Mouse (Mus musculus) spleen, postnatal 14 days (tissue): Measurements from ENCODE around the gene Tnnt2.

Experiments
- DNase-seq, 2 experiments: peaks; one replicate each; pipeline ENCODE4 v3.0.0; 2021 to 2022; ENCODE audit warnings: low spot score in 2 of 2

Gene Tnnt2

DNA sequence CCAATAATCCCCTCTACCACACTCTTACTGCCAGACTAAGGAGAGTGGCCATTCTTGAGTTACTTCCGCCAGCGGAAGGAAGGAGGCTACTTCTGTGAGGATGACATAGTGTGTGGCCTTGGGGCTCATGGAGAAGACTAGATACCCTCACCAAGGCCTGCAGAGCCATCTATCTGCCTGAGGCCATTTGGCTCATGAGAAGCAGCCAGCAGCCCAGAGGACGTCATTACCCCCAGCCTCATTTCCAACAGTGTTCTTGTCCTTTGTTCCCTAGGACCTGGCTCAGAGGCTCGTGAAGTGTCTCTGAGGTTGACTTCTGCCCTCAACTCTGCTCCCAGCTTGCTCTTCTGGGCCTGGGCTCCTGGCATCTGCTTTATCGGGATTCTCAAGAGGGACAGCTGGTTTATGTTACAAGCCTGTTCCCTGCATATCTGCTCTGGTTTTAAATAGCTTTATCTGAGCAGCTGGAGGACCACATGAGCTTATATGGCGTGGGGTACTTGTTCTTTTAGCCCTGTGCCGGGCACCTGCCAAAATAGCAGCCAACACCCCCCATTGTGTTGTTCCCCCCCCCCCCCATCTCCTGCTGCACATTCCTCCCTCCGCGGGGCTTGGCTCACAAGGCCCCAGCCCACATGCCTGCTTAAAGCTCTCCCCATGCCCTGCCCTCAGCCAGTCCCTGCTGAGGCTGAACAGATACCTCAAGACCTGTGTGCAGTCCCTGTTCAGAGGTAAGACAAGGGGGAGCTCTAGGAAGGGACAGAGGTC lies at the start of gene Tnnt2:
TSS of gene Tnnt2 (plus strand) at position 639 of the 768 bp plus-strand sequence.
- DNase-seq, result no peak

- peak; percentile 40 to 70 for DNase-seq
Observed at GRCm38 (mm10) chr1:135787799-135788198, 48.4 kb upstream of the Tnnt2 start.

DNA sequence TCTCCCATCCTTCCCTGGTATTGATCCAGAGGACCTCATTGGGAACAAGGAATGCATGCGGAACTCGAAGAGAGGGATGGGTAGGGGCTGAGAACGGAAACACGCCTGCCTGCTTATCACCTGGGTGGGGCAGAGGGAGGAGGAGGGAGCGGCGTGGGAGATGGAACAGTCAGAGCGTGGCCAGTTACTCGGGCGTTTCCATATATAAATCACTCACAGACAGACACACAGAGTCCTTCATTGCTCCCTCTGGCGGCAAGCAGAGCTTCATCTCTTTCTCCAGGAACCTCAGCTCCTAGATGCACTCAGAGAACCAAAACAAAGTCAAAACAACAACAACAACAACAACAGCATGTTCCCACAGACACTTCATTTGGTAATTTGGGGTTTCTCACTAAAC lies 47.4 kb upstream of the Tnnt2 start:
- peak in 1 of 2 experiments; percentile 16 for DNase-seq

- DNase-seq, result peak; percentile 43 to 69
Observed at GRCm38 (mm10) chr1:135789815-135790214, 46.3 kb upstream of the Tnnt2 start.

DNA sequence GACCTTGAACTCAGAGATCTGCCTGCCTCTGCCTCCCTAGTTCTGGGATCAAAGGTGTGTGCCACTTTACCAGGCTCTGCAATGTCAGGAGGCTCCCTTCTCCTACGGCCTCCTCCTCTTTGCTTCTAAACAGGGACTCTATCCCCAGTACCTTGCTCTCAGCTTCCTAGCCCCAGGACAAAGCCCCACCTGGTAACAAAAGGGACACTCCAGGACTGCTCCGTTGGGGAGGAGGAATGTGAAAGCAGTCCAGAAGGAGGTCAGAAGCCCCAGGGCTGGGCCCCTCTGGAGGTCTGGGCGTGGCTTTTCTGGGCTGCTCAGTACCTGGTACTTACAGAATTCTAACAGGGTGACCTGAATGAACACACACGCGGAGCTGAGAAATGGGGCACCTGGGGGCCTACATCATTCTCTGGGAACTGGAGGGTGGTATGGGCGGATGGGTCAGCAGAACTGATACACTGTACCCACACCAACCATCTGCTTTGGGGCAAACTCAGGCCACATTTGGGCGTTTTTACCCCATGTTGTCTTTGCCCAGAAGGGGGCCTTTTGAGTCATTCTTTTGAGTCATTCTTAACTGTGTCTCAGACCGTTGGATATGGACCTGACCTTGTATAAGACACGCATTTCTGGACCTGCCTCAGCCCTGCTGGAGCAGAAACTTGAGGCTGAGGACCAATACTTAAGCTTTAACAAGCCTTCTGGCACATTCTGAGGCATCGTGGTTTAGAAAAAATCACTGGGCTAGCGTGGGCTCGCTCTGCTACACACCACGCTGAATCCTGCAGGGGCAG lies 43.8 kb upstream of the Tnnt2 start:
- no peak for DNase-seq

DNA sequence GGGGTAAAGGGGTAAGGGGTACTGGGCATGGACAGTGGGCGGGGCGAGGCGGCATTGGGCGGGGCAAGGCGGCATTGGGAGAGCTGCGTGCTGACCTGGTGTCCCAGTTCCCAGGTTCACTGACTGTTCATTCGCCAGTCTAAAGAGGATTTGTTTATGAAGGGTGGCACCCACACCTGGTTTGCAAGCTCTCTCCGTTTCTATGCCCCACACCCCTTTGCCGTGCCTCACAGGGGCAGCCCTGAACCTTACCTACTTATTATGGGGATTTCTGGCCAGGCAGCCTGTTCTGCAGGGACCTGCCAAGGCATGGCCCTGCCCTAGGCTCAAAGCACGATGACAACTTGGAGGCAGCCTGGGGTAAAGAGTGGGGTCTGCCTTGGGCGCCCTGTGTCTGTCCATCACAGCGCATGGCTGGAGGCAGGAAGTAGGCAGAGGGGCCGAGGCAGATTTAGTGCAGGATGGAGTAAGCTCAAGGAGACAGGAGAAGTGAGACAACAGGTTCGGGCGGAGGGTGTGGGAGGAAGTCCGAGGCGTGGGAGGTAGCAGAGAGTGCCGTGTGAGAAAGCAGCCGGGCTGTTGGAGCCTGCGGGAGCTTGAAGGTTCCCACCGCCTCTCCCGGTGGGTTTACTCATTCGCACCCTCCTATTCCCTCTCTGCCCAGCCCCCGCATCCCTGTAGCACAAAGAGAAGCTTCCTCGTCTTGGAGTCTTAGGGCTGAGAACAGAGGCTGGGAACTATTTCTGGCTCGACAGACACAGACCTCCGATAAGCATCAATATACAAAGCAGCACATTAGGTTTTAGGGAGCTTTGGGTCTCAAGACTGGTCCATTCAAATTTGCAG lies 42.6 kb upstream of the Tnnt2 start:
- no peak for DNase-seq

GRCm38 (mm10) chr1:135794216-135795134 lies 41.7 kb upstream of the Tnnt2 start:
- DNase-seq, result no peak

DNA sequence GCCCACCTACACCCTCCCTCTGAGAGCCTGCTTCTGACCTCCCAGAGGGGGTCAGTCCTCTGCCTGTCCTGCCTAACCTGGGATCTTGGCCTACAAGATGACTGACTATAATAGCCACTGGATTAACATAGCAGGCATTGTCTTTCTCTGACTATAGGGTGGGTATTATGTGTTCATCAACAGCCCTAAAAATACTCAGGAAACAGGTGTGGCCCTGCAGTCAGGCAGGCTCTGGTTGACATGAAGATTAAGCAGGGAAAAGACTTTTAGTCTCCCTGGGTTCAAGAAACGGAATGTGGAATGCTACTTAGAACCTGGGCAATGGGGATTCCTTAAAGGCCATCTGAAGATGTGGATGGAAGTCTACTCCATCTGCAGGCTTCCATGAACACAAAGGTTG lies 37.7 kb upstream of the Tnnt2 start:
- no peak for DNase-seq

- no peak for DNase-seq
Observed at GRCm38 (mm10) chr1:135799109-135799627, 37.0 kb upstream of the Tnnt2 start.

- DNase-seq, result no peak
Observed at GRCm38 (mm10) chr1:135800192-135800950, 35.8 kb upstream of the Tnnt2 start.

DNA sequence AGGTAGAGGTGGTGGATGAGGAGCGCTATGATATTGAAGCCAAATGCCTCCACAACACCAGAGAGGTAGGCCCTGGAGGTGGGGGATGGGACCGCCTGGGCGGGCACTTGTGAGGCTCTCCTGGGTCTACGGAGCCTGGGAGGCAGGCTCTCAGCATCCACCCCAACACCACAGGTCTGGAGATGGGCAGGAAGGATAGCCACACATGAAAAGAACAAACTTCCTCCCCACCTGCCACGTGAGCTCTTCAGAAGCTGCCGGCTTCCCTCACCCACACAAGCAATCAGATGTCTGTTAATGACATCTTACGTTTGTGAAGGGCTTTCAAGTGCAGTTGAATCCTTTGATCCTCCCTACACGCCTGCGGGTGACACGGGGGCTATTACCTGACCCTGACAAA lies 28.6 kb upstream of the Tnnt2 start:
- no peak for DNase-seq

GRCm38 (mm10) chr1:135810180-135810579 lies 26.0 kb upstream of the Tnnt2 start:
- no peak for DNase-seq

DNA sequence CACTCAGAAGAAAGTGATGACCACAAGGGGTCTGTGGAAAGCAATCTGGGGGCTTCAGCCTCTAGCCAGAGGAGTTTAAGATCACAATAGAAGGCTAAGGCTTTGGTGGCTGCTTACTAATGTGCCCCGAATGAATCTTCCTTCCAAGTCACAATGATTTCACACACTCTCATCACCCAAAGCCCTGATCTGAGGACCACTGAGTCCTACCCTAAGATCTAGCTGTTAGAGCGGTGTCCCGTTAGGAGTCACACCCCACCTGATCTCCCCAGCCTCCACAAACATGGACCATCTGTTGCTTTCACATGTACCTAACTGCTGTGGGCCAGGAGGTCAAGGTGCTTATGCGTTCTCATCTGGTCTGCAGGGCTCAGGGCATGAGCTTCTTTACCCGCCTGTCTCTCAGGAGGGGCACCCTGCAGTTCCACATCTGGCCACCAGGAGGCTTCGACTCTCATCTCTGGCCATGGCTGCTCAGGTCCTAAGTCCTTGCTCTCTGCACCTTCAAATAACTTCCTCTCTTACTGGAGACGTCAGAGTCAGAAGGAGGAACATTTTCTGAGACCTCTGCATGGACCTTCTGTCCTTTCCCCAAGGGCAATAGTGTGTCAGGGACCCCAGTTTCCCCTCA lies 25.0 kb upstream of the Tnnt2 start:
- peak; percentile 66 to 75 for DNase-seq

GRCm38 (mm10) chr1:135812205-135812604 lies 23.9 kb upstream of the Tnnt2 start:
- DNase-seq, result no peak

DNA sequence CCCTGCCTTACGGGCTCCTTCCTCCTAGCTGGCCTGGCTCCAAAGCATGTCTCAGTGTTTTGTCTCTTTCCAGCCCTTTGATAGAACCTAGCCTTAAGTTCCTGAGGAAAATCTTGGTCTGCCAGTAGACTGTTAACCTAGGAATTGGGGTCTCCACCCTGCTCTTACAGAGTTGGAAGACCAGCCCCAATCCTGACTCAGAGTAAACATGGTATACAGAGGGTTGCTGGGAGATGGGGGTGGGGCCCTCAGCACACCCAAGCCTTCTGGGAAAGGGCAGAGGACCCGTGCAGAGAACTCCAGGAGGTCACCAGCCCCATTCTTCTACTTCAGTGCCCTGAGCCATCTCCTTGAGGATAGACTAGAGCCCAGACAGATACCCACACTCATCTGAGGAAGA lies 23.5 kb upstream of the Tnnt2 start:
- no peak for DNase-seq

- no peak for DNase-seq
Observed at GRCm38 (mm10) chr1:135813071-135813470, 23.1 kb upstream of the Tnnt2 start.

- DNase-seq, result no peak
Observed at GRCm38 (mm10) chr1:135813687-135814395, 22.3 kb upstream of the Tnnt2 start.

DNA sequence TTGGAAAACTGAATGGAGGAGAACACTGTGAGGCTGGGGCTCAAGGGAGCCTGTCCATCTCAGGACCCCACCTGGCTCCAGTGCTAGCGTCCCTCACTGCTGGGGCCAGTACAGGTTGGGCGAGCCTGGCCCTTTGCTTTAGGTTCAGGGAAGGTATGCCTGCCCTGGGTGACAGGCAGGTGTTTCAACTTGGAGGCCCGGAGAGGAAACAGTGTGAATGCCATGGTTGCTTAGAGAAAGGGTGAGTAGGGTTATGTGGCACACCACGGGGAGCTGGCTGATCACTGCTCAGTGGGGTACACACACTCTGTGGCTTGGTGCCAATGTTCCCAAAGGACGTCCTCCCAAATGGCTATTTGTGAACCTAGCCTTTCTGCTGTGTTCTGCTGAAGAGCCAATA lies 21.6 kb upstream of the Tnnt2 start:
- DNase-seq, result no peak

DNA sequence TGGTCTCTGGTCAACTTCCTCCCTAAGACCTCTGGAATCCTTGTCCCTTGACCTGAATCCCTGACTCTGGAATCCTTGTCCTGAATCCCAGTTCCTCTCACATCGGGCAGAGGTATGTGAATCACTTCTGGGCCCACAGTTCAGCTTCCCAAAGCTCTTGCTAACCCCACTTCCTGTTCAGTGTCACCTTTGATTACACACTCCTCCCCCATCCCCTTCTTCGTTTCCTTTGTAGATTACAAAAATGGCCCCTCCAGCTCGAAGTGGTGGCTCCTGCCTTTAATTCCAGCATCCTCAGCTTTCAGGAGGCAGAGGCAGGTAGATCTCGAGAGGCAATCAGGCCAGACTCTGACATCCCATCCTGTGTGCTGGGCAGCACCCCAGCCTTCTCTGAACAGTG lies 18.6 kb upstream of the Tnnt2 start:
- no peak for DNase-seq
